Mouse (Mus musculus) embryonic stem cell, embryonic (primary cell): ENCODE data around the gene Gm19684.
"Not testable (repeated sequence)": the region's sequence is repeated elsewhere in the genome, so short reads cannot be mapped to it uniquely, and the experiment has no call there.

ENCODE experiments used
- CTCF ChIA-PET, 4 experiments: fragments of 300-600 bp in 2 of 4; fragments of 350-600 bp in 2 of 4; sonication (Branson Sonifier 250); formaldehyde crosslinking; loops; one replicate each; lab custom pipeline; 2022; ENCODE audit warnings: inconsistent platforms in 2 of 4; lab: Charles Lee
- POLR2A ChIA-PET, 4 experiments: fragments of 300-600 bp in 2 of 4; fragments of 350-600 bp in 2 of 4; sonication (Branson Sonifier 250); formaldehyde crosslinking; loops; one replicate each; lab custom pipeline; 2022; ENCODE audit warnings: antibody characterized with exemption in 4 of 4, inconsistent platforms in 1 of 4; lab: Charles Lee

Gm19684 gene

DNA sequence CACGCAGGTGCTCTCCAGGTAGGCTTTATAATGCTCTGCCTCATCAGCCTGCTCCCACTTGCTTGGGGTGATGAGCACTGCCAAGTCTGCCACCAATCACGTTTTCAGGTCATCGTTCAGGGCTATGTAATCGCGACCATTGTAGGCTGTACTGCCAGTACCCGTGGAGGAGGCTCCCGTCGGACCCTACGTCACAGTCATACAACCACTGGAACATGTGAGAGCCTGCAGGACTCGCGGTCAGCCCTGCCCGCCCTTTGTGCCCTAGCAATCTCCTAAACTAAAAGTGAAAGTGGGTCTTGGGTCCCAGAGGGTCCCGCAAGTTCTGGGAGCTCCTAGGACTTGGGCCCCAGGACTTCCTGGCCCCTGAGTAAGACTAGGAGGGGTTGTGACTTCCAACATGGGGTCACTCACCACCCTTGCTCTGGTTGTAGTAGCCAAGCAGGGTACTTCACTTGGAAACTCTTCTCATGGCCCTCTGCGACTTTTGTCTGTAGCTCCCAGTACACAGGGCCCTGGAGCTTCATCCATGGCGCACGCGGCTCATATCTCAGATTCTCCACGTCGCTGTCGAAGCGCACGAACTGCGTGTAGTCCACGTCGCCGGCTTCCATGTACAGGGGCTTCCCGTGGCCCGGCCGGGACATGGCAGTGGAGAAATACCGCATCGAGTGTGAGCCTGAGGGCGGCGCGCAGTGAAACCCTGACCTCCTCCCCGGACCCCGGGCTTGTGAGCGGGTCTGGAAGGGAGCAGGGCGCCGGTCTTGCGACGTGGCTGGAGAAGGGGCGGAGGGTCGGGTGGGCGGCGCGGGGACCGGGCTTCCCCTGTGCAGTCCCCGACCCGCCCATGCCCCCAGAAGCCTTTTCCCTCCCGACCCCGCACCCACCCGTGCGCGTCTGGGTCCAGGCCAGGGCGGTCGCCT, 39.9 kb downstream of the Gm19684 start:
- ChIA-PET CTCF (interaction anchor here in 2 of 4 experiments (0.8 to 1.5 kb wide), 2 partner anchors 32 to 45 kb away, joined by 3 to 4 read pairs; no protein-coding TSS in a partner anchor), POLR2A (interaction anchor here (0.6 to 2.2 kb wide), 12 partner anchors 11 to 243 kb away, joined by 3 to 17 read pairs (median 4); no protein-coding TSS in a partner anchor)

DNA sequence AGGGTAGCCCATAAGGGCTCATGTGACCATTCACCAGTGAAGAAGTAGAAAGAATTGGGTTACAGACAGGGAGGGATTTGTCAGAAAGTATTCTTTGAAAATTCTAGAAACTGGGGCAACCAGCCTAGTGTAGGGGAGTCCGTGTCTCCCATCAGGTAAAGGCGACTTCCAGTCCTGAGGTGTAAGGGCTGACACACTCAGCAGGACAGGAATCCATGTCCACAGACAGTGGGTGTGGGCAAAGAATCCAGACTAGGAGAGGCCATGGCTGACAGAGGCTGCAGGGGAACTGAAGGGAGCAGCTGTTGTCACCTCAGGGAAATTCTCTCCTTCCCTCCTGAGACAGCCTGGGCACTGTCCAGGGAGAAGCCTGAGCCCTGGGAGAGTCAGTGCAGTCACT, 45.4 kb downstream of the Gm19684 start:
- POLR2A ChIA-PET: interaction anchor here in 2 of 4 experiments (0.7 to 1.0 kb wide), 2 partner anchors 12 kb away, joined by 3 to 5 read pairs; no protein-coding TSS in a partner anchor

GRCm38 (mm10) chr17:36167306-36168038, 46.0 kb downstream of the Gm19684 start:
- CTCF ChIA-PET: no interaction called here
- POLR2A ChIA-PET: interaction anchor here in 2 of 4 experiments (0.7 to 1.0 kb wide), 2 partner anchors 12 to 13 kb away, joined by 3 to 5 read pairs; no protein-coding TSS in a partner anchor

More for the DNA sequence above, 45.4 kb downstream of the Gm19684 start:
- CTCF ChIA-PET: not testable (repeated sequence)

GRCm38 (mm10) chr17:36168039-36168652, 46.7 kb downstream of the Gm19684 start, which contains the start of gene Gm8909:
TSS of gene Gm8909 (minus strand) at chr17:36168537.
- ChIA-PET POLR2A (interaction anchor here in 1 of 4 experiments (1.6 kb wide), 1 partner anchor 21 kb away, joined by 3 read pairs; no protein-coding TSS in a partner anchor), CTCF (no interaction called here)

DNA sequence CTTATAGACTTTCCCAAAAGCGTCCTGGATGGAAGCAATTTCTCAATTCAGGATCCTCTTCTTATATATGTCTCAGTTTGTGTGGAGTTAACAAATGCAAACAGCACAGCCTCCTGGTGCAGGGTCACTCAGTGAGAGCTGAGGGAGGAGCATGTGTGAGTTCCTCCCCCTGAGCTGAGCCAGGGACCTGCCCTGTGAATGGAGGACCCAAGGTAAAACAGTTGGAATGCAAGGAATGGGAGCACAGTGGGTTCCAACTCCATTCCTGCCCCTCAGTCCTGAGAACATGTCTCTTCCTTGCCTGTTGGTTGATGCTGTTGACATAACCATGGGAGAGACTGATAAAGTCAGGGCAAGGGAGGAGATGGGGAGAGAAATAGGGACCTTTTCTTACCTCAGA, 47.6 kb downstream of the Gm19684 start:
- POLR2A ChIA-PET: interaction anchor here in 1 of 4 experiments (1.6 kb wide), 1 partner anchor 22 kb away, joined by 3 read pairs; no protein-coding TSS in a partner anchor
- CTCF ChIA-PET: not testable (repeated sequence)

DNA sequence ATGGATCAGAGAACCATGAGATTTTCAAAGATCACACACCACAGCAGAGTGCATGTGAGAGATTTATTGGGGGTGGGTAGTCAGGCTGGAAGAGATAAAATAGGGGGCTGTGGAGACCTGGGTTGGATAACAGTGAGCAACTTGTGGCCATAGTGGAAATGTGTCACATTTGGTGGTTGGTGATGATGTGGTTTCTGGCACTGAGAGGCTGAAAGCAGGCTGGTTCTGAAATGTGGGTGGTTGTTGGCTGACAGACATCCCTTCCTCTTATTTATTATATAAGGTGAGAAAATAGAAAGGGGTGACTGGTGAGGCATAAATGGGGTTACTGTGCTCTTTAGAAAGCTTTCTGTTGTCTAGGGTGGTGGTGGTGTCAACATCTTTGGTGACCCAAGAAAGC, 48.3 kb downstream of the Gm19684 start:
- POLR2A ChIA-PET: interaction anchor here in 1 of 4 experiments (1.6 kb wide), 1 partner anchor 23 kb away, joined by 3 read pairs; no protein-coding TSS in a partner anchor
- CTCF ChIA-PET: no interaction called here

- POLR2A ChIA-PET: no interaction called here
- CTCF ChIA-PET: no interaction called here
Measured at GRCm38 (mm10) chr17:36170287-36170814, 48.9 kb downstream of the Gm19684 start.

DNA sequence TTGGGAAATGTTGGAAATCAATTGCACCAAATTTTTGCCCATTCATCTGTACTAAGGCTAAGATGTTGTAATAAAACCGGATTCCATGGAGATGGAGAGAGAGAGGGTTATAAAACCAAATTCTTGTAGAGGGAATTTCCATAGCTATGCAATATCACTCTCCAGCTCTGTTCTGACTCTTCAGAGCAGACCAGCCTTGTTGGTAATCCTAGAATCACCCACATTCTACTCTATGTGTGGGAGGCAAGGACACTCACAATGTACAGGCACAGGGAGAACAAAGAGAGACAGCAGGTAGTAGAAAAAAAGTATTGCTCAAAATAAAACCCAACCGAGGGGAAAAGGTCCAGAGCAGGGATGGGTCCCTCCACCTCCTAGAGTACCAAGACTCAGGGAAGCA, 54.7 kb downstream of the Gm19684 start:
- CTCF ChIA-PET, POLR2A ChIA-PET: not testable (repeated sequence)

DNA sequence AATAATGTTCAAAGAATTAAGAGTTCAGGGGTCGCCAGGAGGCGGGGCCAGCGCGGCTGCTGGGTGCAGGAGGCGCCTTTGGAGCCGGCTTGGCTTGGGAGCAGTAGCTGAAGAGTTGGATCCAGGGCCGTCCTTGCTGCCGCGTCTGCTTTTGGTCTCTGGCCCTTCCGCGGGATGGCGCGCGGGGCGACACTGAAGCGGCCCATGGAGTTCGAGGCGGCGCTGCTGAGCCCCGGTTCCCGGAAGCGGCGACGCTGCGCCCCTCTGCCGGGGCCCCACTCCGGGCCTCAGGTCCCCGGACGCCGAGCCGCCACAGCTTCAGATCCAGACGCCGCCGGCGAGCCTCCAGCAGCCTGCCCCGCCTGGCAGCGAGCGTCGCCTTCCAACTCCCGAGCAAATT, 57.5 kb downstream of the Gm19684 start:
- POLR2A ChIA-PET: interaction anchor here in 2 of 4 experiments (0.6 to 1.1 kb wide), 3 partner anchors 26 to 260 kb away, joined by 3 to 4 read pairs (median 4); no protein-coding TSS in a partner anchor
- CTCF ChIA-PET: not testable (repeated sequence)
